In the genomic region with DNA sequence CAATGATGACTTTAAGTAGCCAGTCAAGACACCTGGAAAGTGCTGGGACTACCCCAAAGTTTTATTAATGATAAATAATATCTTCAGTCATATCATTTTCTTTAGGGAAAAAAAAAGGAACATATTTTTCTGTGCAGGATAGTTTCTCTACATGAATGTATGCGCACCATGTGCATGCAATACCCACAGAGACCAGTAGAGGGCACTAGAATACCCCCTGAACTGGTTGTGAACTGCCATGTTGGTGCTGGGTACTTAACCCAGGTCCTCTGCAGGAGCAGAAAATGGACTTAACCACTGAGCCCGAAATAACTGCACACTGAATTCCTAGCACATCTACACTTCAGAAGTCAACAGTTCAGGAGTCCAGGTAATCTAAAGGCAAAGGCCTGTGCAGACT, we compare ENCODE assay signal across 18 mouse cellular contexts. TPM values are rescaled to one million over a fixed set of nuclear protein-coding genes. Genes with fewer than 3 reads are reported as not detected.
DNase-seq lines count a peak whose midpoint lies in the region; ATAC-seq and TF ChIP-seq lines count a peak whose summit lies in the region.
"Had no signal": no experiment of that assay in that cellular context is flagged by ENCODE, and none has a peak within 500 bp of the region (broad histone marks: within the 10 kb centered on the region; RNA-seq: fewer than 3 reads in every experiment).

No protein-coding gene starts in this region.

- no peaks in the 10 kb centered on the region for H3K79me2 ChIP-seq in liver, adult 2 months (ENCODE audit: control insufficient read depth, insufficient read depth, low read length)

- no peak for ATAC-seq in forebrain, postnatal 0 days
- ATAC-seq in liver, embryonic 12.5 days, result no peak
- ATAC-seq in kidney, embryonic 15.5 days (replicated peaks; ENCODE audit: low FRiP score), result no peak
- ATAC-seq: midbrain, embryonic 15.5 days had no signal

- H3K4me1 ChIP-seq in forebrain, postnatal 0 days (ENCODE audit: insufficient read depth), result no peaks in the 10 kb centered on the region
- H3K4me1 ChIP-seq in forebrain, embryonic 10.5 days, result 0 out of 2 replicates have a peak, but pooled peaks cover 2% of the 10 kb centered on the region
- no peaks in the 10 kb centered on the region for H3K4me1 ChIP-seq in liver, adult 2 months (ENCODE audit: control insufficient read depth, insufficient read depth, low read length)
- no peaks in the 10 kb centered on the region for H3K4me1 ChIP-seq in liver, embryonic 12.5 days
- no peaks in the 10 kb centered on the region for H3K4me1 ChIP-seq in bone marrow, adult 2 months (ENCODE audit: control insufficient read depth, insufficient read depth, low read length)
- H3K4me1 ChIP-seq in kidney, embryonic 15.5 days, result 0 out of 2 replicates have a peak, but pooled peaks cover 21% of the 10 kb centered on the region
- H3K4me1 ChIP-seq: midbrain, embryonic 15.5 days; neural tube, embryonic 12.5 days had no signal

- DNase-seq in forebrain, postnatal 0 days, result no peak
- DNase-seq in forebrain, embryonic 10.5 days (ENCODE audit: extremely low spot score, low spot score), result no peak
- DNase-seq in liver, adult 2 months (ENCODE audit: extremely low read depth, low read depth, low spot score), result no peak
- peak; percentile 29 to 44 for DNase-seq in B cell, adult 2 months
- DNase-seq in spleen, adult 12 weeks (ENCODE audit: low spot score), result no peak
- DNase-seq: adrenal gland, postnatal 10 days; cerebellum, postnatal 25 days; heart, adult 11 months; heart, postnatal 14 days; kidney, postnatal 10 days; right cerebral cortex, postnatal 4 days had no signal

- TF ChIP-seq CTCF in forebrain, postnatal 0 days (IDR thresholded peaks at IDR 0.05; ENCODE audit: low read depth), result peak; percentile 44
- TF ChIP-seq CTCF in liver, adult 2 months (IDR thresholded peaks at IDR 0.05; ENCODE audit: low read depth, low read length), result peak; percentile 30; the same call in 1 of the 2 replicates
- peak; percentile 14; the same call in 1 of the 2 replicates for TF ChIP-seq CTCF in bone marrow, adult 2 months (IDR thresholded peaks at IDR 0.05; ENCODE audit: control insufficient read depth, insufficient read depth, low read length)

- no peaks in the 10 kb centered on the region for H3K27me3 ChIP-seq in forebrain, postnatal 0 days (ENCODE audit: insufficient read depth, low read length)
- no peaks in the 10 kb centered on the region for H3K27me3 ChIP-seq in forebrain, embryonic 10.5 days (ENCODE audit: poor library complexity, severe bottlenecking)
- no peaks in the 10 kb centered on the region for H3K27me3 ChIP-seq in liver, adult 2 months (ENCODE audit: control insufficient read depth, insufficient read depth, low read length)
- no peaks in the 10 kb centered on the region for H3K27me3 ChIP-seq in liver, embryonic 12.5 days (replicated peaks)
- no peaks in the 10 kb centered on the region for H3K27me3 ChIP-seq in kidney, embryonic 15.5 days
- H3K27me3 ChIP-seq: embryonic facial prominence, embryonic 12.5 days; midbrain, embryonic 15.5 days; neural tube, embryonic 12.5 days had no signal

- H3K36me3 ChIP-seq in forebrain, postnatal 0 days (ENCODE audit: insufficient read depth), result peaks cover 14% of the 10 kb centered on the region
- H3K36me3 ChIP-seq in forebrain, embryonic 10.5 days (replicated peaks), result peaks cover 25% of the 10 kb centered on the region
- H3K36me3 ChIP-seq in liver, adult 2 months (ENCODE audit: control insufficient read depth, insufficient read depth, low read length), result peaks cover 20% of the 10 kb centered on the region
- H3K36me3 ChIP-seq in liver, embryonic 12.5 days, result peaks cover 10% of the 10 kb centered on the region
- H3K36me3 ChIP-seq in kidney, embryonic 15.5 days, result peaks cover 11% of the 10 kb centered on the region

- H3K4me2 ChIP-seq in forebrain, postnatal 0 days (ENCODE audit: low read depth), result no peak overlapping the region
- H3K4me2 ChIP-seq in liver, embryonic 12.5 days, result no peak overlapping the region
- H3K4me2 ChIP-seq in kidney, embryonic 15.5 days, result no peak overlapping the region
- H3K4me2 ChIP-seq: embryonic facial prominence, embryonic 12.5 days; midbrain, embryonic 15.5 days; neural tube, embryonic 12.5 days had no signal

- H3K9ac ChIP-seq in forebrain, postnatal 0 days, result no peak overlapping the region
- no peak overlapping the region for H3K9ac ChIP-seq in liver, adult 2 months (ENCODE audit: low read depth, low read length)
- H3K9ac ChIP-seq in liver, embryonic 12.5 days, result no peak overlapping the region
- no peak overlapping the region for H3K9ac ChIP-seq in kidney, embryonic 15.5 days
- H3K9ac ChIP-seq: embryonic facial prominence, embryonic 12.5 days; midbrain, embryonic 15.5 days; neural tube, embryonic 12.5 days had no signal

- no peak overlapping the region for H3K27ac ChIP-seq in forebrain, postnatal 0 days (ENCODE audit: low read depth, low read length)
- H3K27ac ChIP-seq in forebrain, embryonic 10.5 days, result no peak overlapping the region
- H3K27ac ChIP-seq in liver, adult 2 months (replicated peaks; ENCODE audit: insufficient read depth, low read depth, low read length), result no peak overlapping the region
- no peak overlapping the region for H3K27ac ChIP-seq in liver, embryonic 12.5 days
- H3K27ac ChIP-seq in bone marrow, adult 2 months (ENCODE audit: control insufficient read depth, insufficient read depth, low read depth, low read length, poor library complexity), result no peak overlapping the region
- no peak overlapping the region for H3K27ac ChIP-seq in kidney, embryonic 15.5 days
- H3K27ac ChIP-seq: embryonic facial prominence, embryonic 12.5 days; macrophage; midbrain, embryonic 15.5 days; neural tube, embryonic 12.5 days had no signal

- no peaks in the 10 kb centered on the region for H3K9me3 ChIP-seq in forebrain, postnatal 0 days (ENCODE audit: low read length)
- H3K9me3 ChIP-seq in forebrain, embryonic 10.5 days, result peaks cover 7% of the 10 kb centered on the region
- peaks cover 6% of the 10 kb centered on the region for H3K9me3 ChIP-seq in liver, embryonic 12.5 days (replicated peaks)
- peaks cover 5% of the 10 kb centered on the region for H3K9me3 ChIP-seq in kidney, embryonic 15.5 days (replicated peaks)
- H3K9me3 ChIP-seq: midbrain, embryonic 15.5 days had no signal

- H3K4me3 ChIP-seq in forebrain, postnatal 0 days (ENCODE audit: low read depth, low read length), result no peak overlapping the region
- no peak overlapping the region for H3K4me3 ChIP-seq in forebrain, embryonic 10.5 days
- no peak overlapping the region for H3K4me3 ChIP-seq in liver, adult 2 months (ENCODE audit: insufficient read depth, low read depth, low read length)
- H3K4me3 ChIP-seq in liver, embryonic 12.5 days, result no peak overlapping the region
- H3K4me3 ChIP-seq in bone marrow, adult 2 months (replicated peaks; ENCODE audit: control insufficient read depth, low read depth, low read length), result no peak overlapping the region
- no peak overlapping the region for H3K4me3 ChIP-seq in kidney, embryonic 15.5 days (replicated peaks)
- H3K4me3 ChIP-seq: embryonic facial prominence, embryonic 12.5 days; midbrain, embryonic 15.5 days; neural tube, embryonic 12.5 days had no signal

- TF ChIP-seq POLR2A in liver, adult 2 months (IDR thresholded peaks at IDR 0.05; ENCODE audit: extremely low read depth, insufficient read depth, low read length), result no peak
- no peak for TF ChIP-seq POLR2A in bone marrow, adult 2 months (IDR thresholded peaks at IDR 0.05; ENCODE audit: borderline replicate concordance, control insufficient read depth, low read depth, low read length)

- 99% methylated on average over 2 of the region's 2 CpGs for WGBS in forebrain, postnatal 0 days
- WGBS in forebrain, embryonic 10.5 days, result 92% methylated on average over 2 of the region's 2 CpGs
- 99% methylated on average over 2 of the region's 2 CpGs for WGBS in liver, adult 2 months
- 86% methylated on average over 2 of the region's 2 CpGs for WGBS in liver, embryonic 12.5 days (ENCODE audit: insufficient replicate concordance)
- 94% methylated on average over 2 of the region's 2 CpGs for WGBS in bone marrow, adult 2 months
- WGBS in kidney, embryonic 15.5 days, result 92% methylated on average over 2 of the region's 2 CpGs

RNA-seq across cellular contexts. Expression of a gene that starts 49.5 kb away (rescaled TPM):
- 11.6 and 12.7 TPM in 2 replicates for total RNA-seq in forebrain, postnatal 0 days (2014; rRNA removed)
- polyA plus RNA-seq in forebrain, postnatal 0 days (2015; fragmentation: Nextera tagmentation; extraction: Ambion mirVana), result 8.5 and 10.1 TPM in 2 replicates
- polyA plus RNA-seq in forebrain, embryonic 10.5 days (2016; fragmentation: Nextera tagmentation; extraction: Ambion mirVana), result 1.2 and 1.5 TPM in 2 replicates
- total RNA-seq in liver, adult 2 months (2014; rRNA removed), result 0.55 and 1.2 TPM in 2 replicates
- polyA plus RNA-seq in liver, adult 2 months (2012; rRNA removed), result 0.60 and 0.77 TPM in 2 replicates
- polyA plus RNA-seq in liver, embryonic 12.5 days (2016; fragmentation: Nextera tagmentation; extraction: Ambion mirVana), result 1.2 and 1.3 TPM in 2 replicates
- 1.3 and 4.9 TPM in 2 replicates for polyA plus RNA-seq in bone marrow, adult 2 months (2011; ENCODE audit: insufficient read depth, insufficient read length, low replicate concordance, missing spikeins)
- 16.8 and 18.3 TPM in 2 replicates for polyA plus RNA-seq in kidney, embryonic 15.5 days (2015; fragmentation: Nextera tagmentation; extraction: Ambion mirVana)
- polyA plus RNA-seq: macrophage had no signal

Comparison
In these comparisons a context has a peak if more than half of its experiments do, and no peak if none do; other contexts are left out.
1. DNase-seq: peak in B cell, adult 2 months (2 of 2); none in forebrain, postnatal 0 days (single experiment), forebrain, embryonic 10.5 days (single experiment), liver, adult 2 months (single experiment) and spleen, adult 12 weeks (single experiment).
2. Peak in every context shown above with its lines, with median percentiles within 50 percentile points of each other: CTCF ChIP-seq.